Mouse (Mus musculus): Measurements from ENCODE around the gene Mfsd14a.

DNA sequence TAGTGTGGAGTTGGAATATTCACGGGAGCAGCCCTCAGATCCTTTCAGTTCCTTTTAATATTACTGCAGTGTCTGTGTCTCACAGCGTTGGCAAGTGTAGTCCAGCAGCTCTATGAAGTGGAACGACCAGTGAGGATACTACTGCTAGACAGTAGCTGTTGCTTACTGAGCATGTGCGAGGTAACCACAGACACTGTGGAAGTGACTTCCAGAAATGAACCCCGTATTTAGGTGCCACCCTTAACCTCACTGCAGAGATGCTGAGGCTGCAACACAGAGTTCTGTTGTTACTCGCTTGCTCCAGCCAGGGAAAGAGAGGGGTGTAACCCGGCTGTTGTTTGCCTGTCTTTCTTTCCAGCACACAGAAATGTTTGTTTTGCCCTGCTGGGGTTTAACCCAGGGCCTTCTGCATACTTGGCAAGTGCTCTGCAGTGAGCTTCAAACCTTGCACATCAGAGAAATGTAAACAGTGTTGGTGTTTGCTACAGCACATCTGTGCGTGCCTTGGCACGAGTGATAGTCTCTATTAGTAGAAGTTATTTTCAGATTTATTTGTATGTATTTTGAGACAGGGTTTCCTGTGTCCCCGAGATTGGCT, 48.1 kb downstream of the Mfsd14a start, which contains the start of gene Trmt13:
- TF ChIP-seq POLR2A (IDR thresholded peaks at IDR 0.05; ENCODE audit: borderline replicate concordance, extremely low read depth, low read depth, low read length) (no peak), CTCF (IDR thresholded peaks at IDR 0.05; ENCODE audit: insufficient read depth, low read length) (no peak)
